Mouse (Mus musculus) retina, postnatal 7 days (tissue): ENCODE data around the gene Fhit.

Experiments used
- DNase-seq: peaks from one replicate; pipeline ENCODE4 v3.0.0-alpha.2; 2012; ENCODE audit warnings: low read depth, low spot score

Gene Fhit

GRCm38 (mm10) chr14:10366808-10367207 is 795.0 kb downstream of the Fhit start:
- DNase-seq, result no peak

GRCm38 (mm10) chr14:10364281-10364680 is 797.6 kb downstream of the Fhit start:
- no peak for DNase-seq

- no peak for DNase-seq
Measured at GRCm38 (mm10) chr14:10363306-10363705, 798.5 kb downstream of the Fhit start.

- DNase-seq, result no peak
Measured at GRCm38 (mm10) chr14:10345905-10346304, 815.9 kb downstream of the Fhit start.

- no peak for DNase-seq
Measured at GRCm38 (mm10) chr14:10344064-10344463, 817.8 kb downstream of the Fhit start.

- no peak for DNase-seq
Measured at GRCm38 (mm10) chr14:10316764-10317163, 845.1 kb downstream of the Fhit start.

GRCm38 (mm10) chr14:10312190-10312589 is 849.6 kb downstream of the Fhit start:
- no peak for DNase-seq

- DNase-seq, result no peak
Measured at GRCm38 (mm10) chr14:10305286-10305685, 856.5 kb downstream of the Fhit start.

- no peak for DNase-seq
Measured at GRCm38 (mm10) chr14:10301497-10301896, 860.3 kb downstream of the Fhit start.

- DNase-seq, result no peak
Measured at GRCm38 (mm10) chr14:10300914-10301313, 860.9 kb downstream of the Fhit start.

GRCm38 (mm10) chr14:10299030-10299429 is 862.8 kb downstream of the Fhit start:
- DNase-seq, result no peak

- no peak for DNase-seq
Measured at GRCm38 (mm10) chr14:10289043-10289442, 872.8 kb downstream of the Fhit start.

- DNase-seq, result no peak
Measured at GRCm38 (mm10) chr14:10286027-10286426, 875.8 kb downstream of the Fhit start.

GRCm38 (mm10) chr14:10228708-10229107 is 933.1 kb downstream of the Fhit start:
- no peak for DNase-seq

- no peak for DNase-seq
Measured at GRCm38 (mm10) chr14:10221847-10222246, 940.0 kb downstream of the Fhit start.

GRCm38 (mm10) chr14:10213216-10213615 is 948.6 kb downstream of the Fhit start:
- DNase-seq, result no peak

GRCm38 (mm10) chr14:10211184-10211583 is 950.7 kb downstream of the Fhit start:
- DNase-seq, result no peak

- DNase-seq, result no peak
Measured at GRCm38 (mm10) chr14:10209007-10209406, 952.8 kb downstream of the Fhit start.

- no peak for DNase-seq
Measured at GRCm38 (mm10) chr14:10205699-10206098, 956.1 kb downstream of the Fhit start.

GRCm38 (mm10) chr14:10205290-10205689 is 956.5 kb downstream of the Fhit start:
- DNase-seq, result no peak

GRCm38 (mm10) chr14:10194130-10194529 is 967.7 kb downstream of the Fhit start:
- no peak for DNase-seq

GRCm38 (mm10) chr14:10171761-10172160 is 990.1 kb downstream of the Fhit start:
- no peak for DNase-seq

- DNase-seq, result no peak
Measured at GRCm38 (mm10) chr14:10166641-10167429, 995.0 kb downstream of the Fhit start.

- DNase-seq, result no peak
Measured at GRCm38 (mm10) chr14:10149872-10150271, 1012.0 kb downstream of the Fhit start.
